Mouse (Mus musculus) spleen, adult 2 months (tissue): ENCODE results near the gene Rbl1.

Source experiments
- CTCF ChIP-seq: fragments of 200-500 bp; IDR thresholded peaks from 2 replicates; pipeline ENCODE4 v1.5.1; 2011; ENCODE audit warnings: mild to moderate bottlenecking, inconsistent platforms; ENCODE audit not compliant: insufficient read depth, insufficient read length, insufficient replicate concordance; ENCODE audit errors: extremely low read depth
- POLR2A ChIP-seq: fragments of 200-500 bp; IDR thresholded peaks from 2 replicates; pipeline ENCODE4 v1.6.1; 2011; ENCODE audit warnings: low read depth, low read length, inconsistent platforms

DNA sequence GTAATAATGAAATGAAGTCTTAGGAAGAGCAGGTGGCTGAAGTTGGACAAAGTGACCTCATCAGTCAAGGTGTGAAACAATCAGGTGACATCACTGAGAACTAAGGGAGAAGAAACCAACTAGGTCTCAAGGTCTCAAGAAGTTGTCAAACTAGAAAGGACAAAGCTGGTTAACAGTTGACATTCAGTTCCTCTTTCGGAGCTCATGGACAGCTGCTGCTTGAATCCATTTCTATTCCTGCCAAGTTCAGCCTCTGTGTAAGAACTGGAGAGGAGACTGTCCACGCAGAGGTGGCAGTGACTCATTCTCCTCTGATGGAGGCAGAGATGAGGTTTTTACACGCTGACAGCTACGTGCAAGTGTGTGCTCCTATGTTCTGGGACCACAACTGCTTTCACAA, 17.1 kb downstream of the Rbl1 start:
- TF ChIP-seq CTCF: no peak
- no peak for TF ChIP-seq POLR2A
